Mouse (Mus musculus): ENCODE data around the gene Tlx1.

- TF ChIP-seq CTCF (IDR thresholded peaks at IDR 0.05; ENCODE audit: low read depth) (no peak), EP300 (IDR thresholded peaks at IDR 0.05; ENCODE audit: low read depth) (no peak)
Measured at GRCm38 (mm10) chr19:45131966-45132628, 18.4 kb upstream of the Tlx1 start.

Data from heart, postnatal 0 days (tissue).